Mouse (Mus musculus): ENCODE results near the gene Slc44a1.

DNA sequence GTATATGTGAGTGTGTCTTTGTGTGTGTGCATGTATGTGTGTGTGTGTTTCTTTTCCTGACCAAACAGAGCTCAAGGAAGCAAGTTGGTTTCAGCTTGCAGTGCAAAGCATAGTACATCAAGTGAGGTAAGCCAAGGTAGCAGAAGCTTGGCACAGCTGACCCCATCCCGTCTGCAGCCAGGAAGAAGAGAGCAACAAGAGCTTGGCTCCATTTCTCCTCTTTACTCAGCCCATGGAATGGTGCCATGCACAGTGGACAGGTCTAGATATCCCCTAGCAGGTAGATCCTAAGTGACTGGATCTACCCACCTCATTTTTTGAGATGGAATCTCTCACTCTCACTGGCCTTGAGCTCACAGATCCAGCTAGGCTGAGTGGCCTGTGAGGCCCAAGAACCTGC lies 40.8 kb upstream of the Slc44a1 start:
- TF ChIP-seq CTCF (IDR thresholded peaks at IDR 0.05; ENCODE audit: extremely low read depth, insufficient read length, insufficient replicate concordance, low read depth, low read length) = no peak
- TF ChIP-seq POLR2A (IDR thresholded peaks at IDR 0.05; ENCODE audit: low read depth, low read length) = no peak

Measured in small intestine, adult 2 months (tissue).